Mouse (Mus musculus) adrenal gland, postnatal 36 days (tissue): ENCODE measurements around the gene Scgb2b20. TPM values are rescaled to one million over a fixed set of nuclear protein-coding genes. Genes with fewer than 3 reads are reported as not detected.
"Not testable (repeated sequence)": the region's sequence is repeated elsewhere in the genome, so short reads cannot be mapped to it uniquely, and the experiment has no call there.

Experiments used
- DNase-seq, 2 experiments: peaks; one replicate each; pipeline ENCODE4 v3.0.0; 2021; ENCODE audit warnings: mixed read lengths in 1 of 2
- long read RNA-seq, 2 experiments: library from polyadenylated mRNA; stranded (forward); transcript quantifications; one replicate each; pipeline ENCODE4 v2.0.0; 2021; ENCODE audit warnings: borderline sequencing depth in 2 of 2
- total RNA-seq, 2 experiments: library from RNA; stranded (reverse); gene quantifications; 2 replicates each; pipeline ENCODE4 v1.2.3; 2021

Scgb2b20 gene
- not detected for total RNA-seq
- long read RNA-seq, experiment 1: 0 reads
- long read RNA-seq, experiment 2: 0 reads

DNA sequence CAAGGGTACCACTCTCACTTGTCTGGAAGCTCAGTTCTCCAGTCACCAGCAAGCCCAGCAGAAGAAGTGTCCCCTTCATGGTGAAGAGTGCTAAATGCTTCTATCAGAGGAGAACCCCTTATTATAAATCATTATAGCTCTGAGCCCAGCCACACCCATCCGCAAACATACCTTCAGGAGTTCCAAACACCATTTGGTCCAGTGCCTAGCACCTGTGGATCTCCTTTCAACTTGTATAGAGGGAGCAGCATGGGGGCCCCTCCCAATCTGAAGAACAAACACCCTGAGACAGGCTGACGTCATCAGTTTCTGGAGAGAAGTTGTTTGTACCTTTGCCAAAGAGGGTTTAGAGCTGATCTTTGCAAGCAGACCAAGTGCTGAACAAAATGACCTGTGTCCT lies at the start of gene Scgb2b20:
Gene Scgb2b20, minus strand, starts transcription at position 101 of the 400 bp plus-strand sequence.
- DNase-seq: not testable (repeated sequence)

DNA sequence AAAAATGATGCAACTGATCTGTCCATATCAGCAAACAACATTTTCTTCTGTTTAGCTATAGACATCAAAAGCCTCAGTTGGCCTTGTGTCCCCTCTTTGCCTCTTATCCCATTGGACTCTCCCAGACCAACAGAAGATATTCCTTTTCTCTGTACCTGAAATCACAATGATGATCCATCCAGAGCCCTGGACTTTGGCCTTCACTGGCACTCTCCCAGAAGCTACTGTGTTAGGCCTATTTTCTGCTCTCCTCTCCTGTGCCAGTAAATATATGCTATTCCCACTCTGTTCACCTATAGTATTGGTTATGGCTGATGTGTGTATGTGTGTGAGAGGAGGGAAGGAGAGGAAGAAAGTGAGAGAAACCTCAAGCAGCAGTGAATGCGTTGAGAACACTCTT lies 43.6 kb upstream of the Scgb2b20 start:
- DNase-seq: not testable (repeated sequence)

DNA sequence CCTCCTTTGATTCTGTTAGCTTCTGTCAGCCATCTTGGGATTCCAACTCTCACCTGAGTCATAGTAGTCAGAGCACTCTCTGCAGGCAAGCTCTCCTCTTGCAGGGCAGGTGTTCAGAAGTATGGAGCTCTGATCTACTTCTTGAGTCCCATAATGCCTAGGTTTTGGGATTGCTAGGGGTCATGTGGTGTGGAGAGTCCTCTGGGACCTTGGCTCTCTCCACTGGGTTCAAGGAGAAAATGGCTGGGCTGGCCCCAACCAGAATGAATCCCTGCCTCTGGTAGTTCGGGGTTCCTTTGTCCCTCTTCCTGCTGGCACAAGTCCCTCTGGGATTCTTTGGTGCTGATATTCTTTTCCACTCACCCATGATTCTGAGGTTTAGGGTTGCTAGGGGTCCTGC lies 35.5 kb upstream of the Scgb2b20 start:
- no peak for DNase-seq

DNA sequence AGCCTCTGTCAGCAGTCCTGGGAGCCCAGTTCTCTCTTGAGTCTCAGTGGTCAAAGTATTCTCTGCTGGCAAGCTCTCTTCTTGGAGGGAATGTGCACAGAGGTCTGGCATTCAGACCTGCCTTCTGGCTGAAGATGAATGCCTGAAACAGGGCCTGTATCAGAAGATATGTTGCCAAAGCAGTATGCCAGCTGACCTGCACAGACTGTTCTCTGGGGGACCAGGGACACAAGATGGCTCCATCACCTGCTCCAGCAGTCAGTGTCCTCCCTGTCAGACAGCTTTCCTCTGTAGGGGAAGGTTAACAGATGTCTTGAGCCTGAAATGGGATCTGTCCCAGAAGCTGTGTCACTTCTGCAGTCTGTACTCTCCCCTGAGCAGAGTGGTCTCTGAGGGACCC lies 33.6 kb upstream of the Scgb2b20 start:
- DNase-seq: not testable (repeated sequence)

DNA sequence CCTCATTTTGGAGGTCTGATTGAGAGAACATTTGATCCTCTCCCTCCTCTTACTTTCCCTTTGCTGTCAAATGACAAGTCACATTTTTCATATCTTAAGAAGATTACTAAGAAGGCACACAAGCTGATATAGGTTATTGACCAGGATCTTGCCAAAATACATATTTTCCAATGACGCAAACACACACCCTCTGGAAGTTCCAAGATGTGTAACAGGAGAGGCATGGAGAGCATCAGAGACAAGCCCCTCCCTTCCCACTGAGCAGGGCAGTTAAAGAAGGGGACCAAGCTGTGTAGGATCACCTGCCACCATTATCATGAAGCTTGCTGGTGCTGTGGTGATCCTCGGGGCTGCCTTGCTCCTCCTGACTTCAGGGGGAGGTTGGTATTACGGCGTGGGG lies 6.8 kb upstream of the Scgb2b20 start, which contains the start of gene Scgb1b20:
Gene Scgb1b20, plus strand, starts transcription at position 301 of the 400 bp plus-strand sequence.
- DNase-seq: not testable (repeated sequence)

Other genes with a start within 250 kb of the Scgb2b20 start
- not detected for gene Scgb2b18, start 192.5 kb downstream of the Scgb2b20 start, total RNA-seq
- not detected for gene Scgb1b18, start 180.8 kb downstream of the Scgb2b20 start, total RNA-seq
- not detected for gene Scgb2b19, start 86.0 kb downstream of the Scgb2b20 start, total RNA-seq
- gene Scgb1b19, start 79.0 kb downstream of the Scgb2b20 start, total RNA-seq: not detected
- gene Scgb1b20, start 6.9 kb upstream of the Scgb2b20 start, total RNA-seq: not detected
- not detected for gene Scgb2b21, start 154.1 kb upstream of the Scgb2b20 start, total RNA-seq